16 mouse cellular contexts compared by ENCODE assay signal in genomic region chr10:83000721-83001120, GRCm38 (mm10).
"Had no signal": no experiment of that assay in that cellular context is flagged by ENCODE, and none has a peak within 500 bp of the region (broad histone marks: within the 10 kb centered on the region; RNA-seq: fewer than 3 reads in every experiment).

No protein-coding gene starts in this region.

- H3K36me3 ChIP-seq: liver, embryonic 15.5 days; midbrain, embryonic 15.5 days; stomach, embryonic 15.5 days had no signal

- DNase-seq: liver, postnatal 0 days; lung, adult 2 months; lung, postnatal 10 days; right cerebral cortex, postnatal 14 days; thymus, adult 2 months; thymus, postnatal 25 days; thymus, postnatal 4 days had no signal

- H3K4me2 ChIP-seq: liver, embryonic 15.5 days; midbrain, embryonic 11.5 days; midbrain, embryonic 13.5 days; midbrain, embryonic 15.5 days; neural tube, embryonic 12.5 days; stomach, embryonic 15.5 days had no signal

- ATAC-seq: liver, postnatal 0 days; midbrain, embryonic 13.5 days; midbrain, embryonic 15.5 days had no signal

- H3K4me1 ChIP-seq: midbrain, embryonic 13.5 days; midbrain, embryonic 15.5 days; neural tube, embryonic 12.5 days had no signal

- H3K4me3 ChIP-seq: liver, embryonic 15.5 days; midbrain, embryonic 13.5 days; midbrain, embryonic 15.5 days; neural tube, embryonic 12.5 days; stomach, embryonic 15.5 days had no signal

- H3K9ac ChIP-seq: liver, embryonic 15.5 days; liver, postnatal 0 days; midbrain, embryonic 13.5 days; midbrain, embryonic 15.5 days; stomach, embryonic 15.5 days had no signal

- H3K27ac ChIP-seq: liver, embryonic 15.5 days; macrophage; midbrain, embryonic 13.5 days; midbrain, embryonic 15.5 days; neural tube, embryonic 12.5 days; stomach, embryonic 15.5 days; stomach, postnatal 0 days had no signal

- H3K9me3 ChIP-seq: liver, embryonic 15.5 days; midbrain, embryonic 13.5 days; midbrain, embryonic 15.5 days; neural tube, embryonic 12.5 days; stomach, embryonic 15.5 days had no signal

- H3K27me3 ChIP-seq: liver, embryonic 15.5 days; megakaryocyte, embryonic 14.5 days; midbrain, embryonic 13.5 days; midbrain, embryonic 15.5 days; neural tube, embryonic 12.5 days; stomach, embryonic 15.5 days had no signal
